Mouse (Mus musculus): ENCODE measurements around the gene Aqp3. TPM values are rescaled to one million over a fixed set of nuclear protein-coding genes. Genes with fewer than 3 reads are reported as not detected.

Gene Aqp3
- total and polyA plus RNA-seq, 3 experiments: 0.12 to 0.42 TPM; not detected in 1

DNA sequence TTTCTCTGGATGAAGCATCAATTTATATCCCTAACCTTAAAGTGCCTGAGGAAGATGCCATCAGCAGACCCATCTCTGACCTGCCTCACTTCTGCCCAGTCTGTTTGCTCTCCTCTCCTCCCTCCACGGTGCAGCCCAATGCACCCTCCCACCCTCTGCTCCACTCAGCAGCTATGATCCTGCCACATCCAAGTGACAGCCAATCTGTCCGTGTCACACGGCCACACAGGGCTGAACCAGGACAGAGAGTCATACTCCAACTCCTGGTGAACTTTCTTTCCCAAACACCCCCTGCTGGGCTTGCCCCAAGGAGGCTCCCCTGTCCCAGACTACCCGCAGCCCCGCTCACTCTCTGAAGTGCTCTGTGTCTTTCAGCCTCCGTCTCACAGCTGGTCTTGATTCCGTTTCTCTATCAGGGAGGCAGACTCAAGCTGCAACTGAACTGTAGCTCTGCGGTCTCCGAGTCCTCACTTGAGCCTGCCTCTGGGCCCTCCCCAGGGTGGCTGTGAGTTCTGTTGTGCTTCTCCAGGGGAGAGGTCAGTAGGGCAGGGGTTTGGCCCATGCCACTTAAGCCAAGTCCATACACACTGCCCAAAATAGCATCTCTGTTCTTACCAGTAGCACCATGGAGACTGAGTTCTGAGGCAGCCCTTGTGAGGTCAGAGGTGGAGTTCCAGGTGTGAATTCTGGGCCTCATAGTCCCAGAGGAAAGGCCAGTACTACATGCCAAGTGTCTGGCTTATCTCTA, 50.3 kb downstream of the Aqp3 start, which contains the start of gene Aqp7:
Aqp7 (minus strand) TSS at position 616 of the 748 bp plus-strand sequence.
- TF ChIP-seq EP300 (IDR thresholded peaks at IDR 0.05; ENCODE audit: low read depth in 1 of 2, low read length in 2 of 2): no peak
- TF ChIP-seq MYC (IDR thresholded peaks at IDR 0.05; ENCODE audit: low read depth, low read length): no peak
- no peak for TF ChIP-seq ZMIZ1 (IDR thresholded peaks at IDR 0.05; ENCODE audit: low read depth, low read length)
- no peak for TF ChIP-seq MYB (IDR thresholded peaks at IDR 0.05; ENCODE audit: low read depth, low read length)
- TF ChIP-seq MAFK (IDR thresholded peaks at IDR 0.05; ENCODE audit: borderline replicate concordance, low read depth, low read length): no peak

DNA sequence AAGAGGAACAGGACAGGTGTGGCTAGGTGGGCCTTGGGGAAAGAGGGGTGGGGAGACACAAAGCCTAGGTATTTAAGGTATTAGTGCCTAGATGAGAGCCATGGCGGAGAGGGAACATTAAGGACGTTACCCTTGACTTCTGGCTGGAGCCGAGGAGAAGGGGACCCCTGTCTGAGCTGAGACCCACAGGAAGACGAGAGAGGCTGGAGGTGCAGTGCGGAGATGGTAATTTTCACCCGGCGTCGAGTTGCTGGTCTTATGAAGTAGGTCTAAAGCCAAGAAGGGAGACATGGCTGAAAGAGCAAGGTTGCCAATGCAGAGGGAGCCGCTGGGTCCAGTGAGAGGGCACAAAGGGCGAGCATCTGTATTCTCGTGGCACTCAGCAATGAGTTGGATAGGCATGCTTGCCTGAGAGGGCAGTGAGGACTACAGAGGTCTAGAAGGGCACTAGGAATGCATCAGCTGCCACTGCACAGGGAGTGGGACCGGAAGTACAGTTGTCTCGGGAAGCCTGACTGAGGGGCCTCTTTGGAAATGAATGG, 51.7 kb downstream of the Aqp3 start:
- Histone ChIP-seq H3K4me1 (ENCODE audit: control insufficient read depth in 1 of 2, insufficient read depth in 2 of 2, low read length in 2 of 2) (no peaks in the 10 kb centered on the region), H3K36me3 (ENCODE audit: control insufficient read depth in 1 of 2, insufficient read depth in 2 of 2, low read length in 2 of 2) (no peaks in the 10 kb centered on the region), H3K27ac (ENCODE audit: control insufficient read depth, low read depth, low read length) (no peak overlapping the region), H3K79me2 (ENCODE audit: control insufficient read depth, insufficient read depth, low read length, poor library complexity) (no peaks in the 10 kb centered on the region), H3K9ac (ENCODE audit: control insufficient read depth, low read depth, low read length, poor library complexity, severe bottlenecking) (no peak overlapping the region), H3K4me3 (ENCODE audit: control insufficient read depth in 1 of 2, insufficient read depth in 1 of 2, low read depth in 2 of 2, low read length in 2 of 2) (no peak overlapping the region), H3K27me3 (ENCODE audit: control insufficient read depth in 1 of 2, insufficient read depth in 2 of 2, low read length in 2 of 2) (no peaks in the 10 kb centered on the region; a peak in 1 of 4 replicates), H3K9me3 (replicated peaks; ENCODE audit: insufficient read depth, low read length) (no peaks in the 10 kb centered on the region)
- TF ChIP-seq NELFE (IDR thresholded peaks at IDR 0.05; ENCODE audit: low read depth, low read length) (no peak), RCOR1 (IDR thresholded peaks at IDR 0.05; ENCODE audit: low read depth, low read length) (no peak), CHD1 (IDR thresholded peaks at IDR 0.05; ENCODE audit: low read depth, low read length) (no peak)
- DNase-seq (ENCODE audit: low read depth, low spot score): no peak

More for the DNA sequence above, 50.3 kb downstream of the Aqp3 start, which contains the start of gene Aqp7:
- Histone ChIP-seq H3K27ac (ENCODE audit: control insufficient read depth, low read depth, low read length) (no peak within 1 kb of the TSS), H3K79me2 (ENCODE audit: control insufficient read depth, insufficient read depth, low read length, poor library complexity) (no peaks in the 10 kb centered on the region), H3K4me1 (ENCODE audit: control insufficient read depth in 1 of 2, insufficient read depth in 2 of 2, low read length in 2 of 2) (no peaks in the 10 kb centered on the region), H3K9ac (ENCODE audit: control insufficient read depth, low read depth, low read length, poor library complexity, severe bottlenecking) (no peak within 1 kb of the TSS), H3K9me3 (replicated peaks; ENCODE audit: insufficient read depth, low read length) (no peaks in the 10 kb centered on the region), H3K36me3 (ENCODE audit: control insufficient read depth in 1 of 2, insufficient read depth in 2 of 2, low read length in 2 of 2) (no peaks in the 10 kb centered on the region), H3K4me3 (ENCODE audit: control insufficient read depth in 1 of 2, insufficient read depth in 1 of 2, low read depth in 2 of 2, low read length in 2 of 2) (no peak within 1 kb of the TSS), H3K27me3 (ENCODE audit: control insufficient read depth in 1 of 2, insufficient read depth in 2 of 2, low read length in 2 of 2) (no peaks in the 10 kb centered on the region; a peak in 1 of 4 replicates)
- no peak for DNase-seq (ENCODE audit: low read depth, low spot score)

DNA sequence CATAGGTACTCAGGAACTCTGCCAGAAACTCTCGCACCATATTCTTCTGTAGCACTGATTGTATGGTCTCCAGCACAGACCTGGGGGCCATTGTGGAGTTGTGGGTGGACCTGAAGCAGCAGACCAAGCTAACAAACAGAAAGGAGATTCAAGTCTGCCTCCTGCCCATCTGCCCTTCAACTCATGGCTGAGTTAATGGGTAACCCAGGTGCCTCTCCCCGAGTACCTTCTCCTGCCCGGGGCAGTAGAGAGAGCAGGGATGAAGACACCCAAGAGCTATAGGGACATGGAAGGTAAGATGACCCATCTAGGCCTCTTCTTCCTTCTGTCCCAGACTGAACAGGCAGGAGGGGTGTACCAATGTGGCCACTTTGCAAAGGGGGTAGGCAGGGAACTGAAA, 52.7 kb downstream of the Aqp3 start:
- Histone ChIP-seq H3K27ac (ENCODE audit: control insufficient read depth, low read depth, low read length) (no peak overlapping the region), H3K27me3 (ENCODE audit: control insufficient read depth in 1 of 2, insufficient read depth in 2 of 2, low read length in 2 of 2) (no peaks in the 10 kb centered on the region; a peak in 1 of 4 replicates), H3K79me2 (ENCODE audit: control insufficient read depth, insufficient read depth, low read length, poor library complexity) (no peaks in the 10 kb centered on the region), H3K9ac (ENCODE audit: control insufficient read depth, low read depth, low read length, poor library complexity, severe bottlenecking) (no peak overlapping the region), H3K9me3 (replicated peaks; ENCODE audit: insufficient read depth, low read length) (no peaks in the 10 kb centered on the region), H3K4me1 (ENCODE audit: control insufficient read depth in 1 of 2, insufficient read depth in 2 of 2, low read length in 2 of 2) (no peaks in the 10 kb centered on the region), H3K36me3 (ENCODE audit: control insufficient read depth in 1 of 2, insufficient read depth in 2 of 2, low read length in 2 of 2) (no peaks in the 10 kb centered on the region), H3K4me3 (ENCODE audit: control insufficient read depth in 1 of 2, insufficient read depth in 1 of 2, low read depth in 2 of 2, low read length in 2 of 2) (no peak overlapping the region)
- TF ChIP-seq ZMIZ1 (IDR thresholded peaks at IDR 0.05; ENCODE audit: low read depth, low read length): no peak
- TF ChIP-seq E2F4 (IDR thresholded peaks at IDR 0.05; ENCODE audit: borderline replicate concordance, low read depth, low read length): no peak
- no peak for TF ChIP-seq USF1 (IDR thresholded peaks at IDR 0.05; ENCODE audit: low read depth, low read length)
- no peak for TF ChIP-seq CTCF (IDR thresholded peaks at IDR 0.05 in 2 of 3, conservative IDR thresholded peaks at IDR 0.05 in 1 of 3; ENCODE audit: control insufficient read depth in 1 of 3, insufficient read depth in 1 of 3, low read depth in 2 of 3, low read length in 3 of 3, poor library complexity in 1 of 3, severe bottlenecking in 1 of 3)
- TF ChIP-seq MXI1 (IDR thresholded peaks at IDR 0.05; ENCODE audit: low read depth, low read length): no peak
- no peak for TF ChIP-seq ZKSCAN1 (IDR thresholded peaks at IDR 0.05; ENCODE audit: low read depth, low read length)
- no peak for TF ChIP-seq NELFE (IDR thresholded peaks at IDR 0.05; ENCODE audit: low read depth, low read length)
- DNase-seq (ENCODE audit: low read depth, low spot score): no peak

All from MEL (cell line).